ENCODE assay signal across 34 mouse cellular contexts in genomic region chr1:88469746-88470145, GRCm38 (mm10). TPM values are rescaled to one million over a fixed set of nuclear protein-coding genes. Genes with fewer than 3 reads are reported as not detected.
"Had no signal": no experiment of that assay in that cellular context is flagged by ENCODE, and none has a peak within 500 bp of the region (broad histone marks: within the 10 kb centered on the region; RNA-seq: fewer than 3 reads in every experiment).

No protein-coding gene starts in this region.

- H3K9ac ChIP-seq: heart, embryonic 12.5 days; hindbrain, embryonic 12.5 days; hindbrain, embryonic 14.5 days; intestine, embryonic 15.5 days; limb, embryonic 13.5 days; limb, embryonic 15.5 days; liver, embryonic 12.5 days; liver, embryonic 14.5 days had no signal

- H3K27ac ChIP-seq: heart, embryonic 10.5 days; hindbrain, embryonic 10.5 days; hindbrain, embryonic 12.5 days; hindbrain, embryonic 14.5 days; intestine, embryonic 15.5 days; layer of hippocampus, adult 2 months; left cerebral cortex, adult 2 months; limb, embryonic 13.5 days; limb, embryonic 15.5 days; liver, embryonic 12.5 days; liver, embryonic 14.5 days had no signal

- H3K9me3 ChIP-seq: heart, embryonic 10.5 days; heart, embryonic 12.5 days; hindbrain, embryonic 10.5 days; hindbrain, embryonic 12.5 days; intestine, embryonic 15.5 days; limb, embryonic 13.5 days; limb, embryonic 15.5 days; liver, embryonic 12.5 days had no signal

- H3K27me3 ChIP-seq: heart, embryonic 12.5 days; hindbrain, embryonic 12.5 days; intestine, embryonic 15.5 days; limb, embryonic 13.5 days; limb, embryonic 15.5 days; liver, embryonic 12.5 days had no signal

- ATAC-seq: hindbrain, embryonic 16.5 days; inflammation-experienced regulatory T-cells, adult 6 months; intestine, embryonic 15.5 days; intestine, postnatal 0 days; liver, embryonic 12.5 days had no signal

- H3K4me2 ChIP-seq: heart, embryonic 12.5 days; hindbrain, embryonic 12.5 days; hindbrain, embryonic 14.5 days; intestine, embryonic 15.5 days; limb, embryonic 13.5 days; limb, embryonic 15.5 days; liver, embryonic 12.5 days had no signal

- H3K4me3 ChIP-seq: heart, embryonic 10.5 days; heart, embryonic 12.5 days; hindbrain, embryonic 10.5 days; hindbrain, embryonic 12.5 days; intestine, embryonic 15.5 days; layer of hippocampus, adult 2 months; left cerebral cortex, adult 2 months; limb, embryonic 13.5 days; limb, embryonic 15.5 days; liver, embryonic 12.5 days had no signal

- H3K36me3 ChIP-seq: heart, embryonic 10.5 days; heart, embryonic 12.5 days; hindbrain, embryonic 10.5 days; hindbrain, embryonic 12.5 days; intestine, embryonic 15.5 days; limb, embryonic 13.5 days; limb, embryonic 15.5 days; liver, embryonic 12.5 days had no signal

- DNase-seq: gastrocnemius, postnatal 14 days; gastrocnemius, postnatal 36 days; heart, adult 18-20 months; heart, postnatal 10 days; heart, postnatal 4 days; kidney, adult 18-20 months; kidney, adult 8-10 months; kidney, postnatal 10 days; kidney, postnatal 25 days; kidney, postnatal 4 days; left cerebral cortex, postnatal 4 days had no signal

RNA-seq across cellular contexts. Expression of gene Glrp1, which starts 40.1 kb away (rescaled TPM):
- total RNA-seq: gastrocnemius, adult 18-20 months; gastrocnemius, adult 8-10 months; gastrocnemius, postnatal 14 days; gastrocnemius, postnatal 36 days; heart, postnatal 25 days; heart, postnatal 4 days; layer of hippocampus, adult 2 months; layer of hippocampus, postnatal 10 days; layer of hippocampus, postnatal 25 days; left cerebral cortex, adult 2 months; left cerebral cortex, postnatal 14 days; left cerebral cortex, postnatal 4 days had no signal
- polyA plus RNA-seq: heart, embryonic 10.5 days; hindbrain, embryonic 10.5 days; hindbrain, embryonic 12.5 days; hindbrain, embryonic 14.5 days; hindbrain, embryonic 16.5 days; inflammation-experienced regulatory T-cells, adult 6 months; intestine, embryonic 15.5 days; intestine, postnatal 0 days; kidney, embryonic 16.5 days; limb, embryonic 11.5 days; limb, embryonic 13.5 days; limb, embryonic 15.5 days; liver, embryonic 12.5 days had no signal
